Mouse (Mus musculus): ENCODE results near the gene Zfp638. TPM values are rescaled to one million over a fixed set of nuclear protein-coding genes. Genes with fewer than 3 reads are reported as not detected.
A peak's percentile ranks its signal among the peaks of the same experiment; 100 is the strongest.

The Zfp638 gene
- total RNA-seq, 2 experiments from 2014 or later = 51.2 to 56.2 TPM

GRCm38 (mm10) chr6:83886789-83887188 lies 19.9 kb downstream of the Zfp638 start:
- DNase-seq (ENCODE audit: low spot score) = no peak
- intact Hi-C loops (cut with DNase I) = no loop called here

GRCm38 (mm10) chr6:83888802-83889201 lies 21.9 kb downstream of the Zfp638 start:
- intact Hi-C loops (cut with DNase I) = no loop called here

GRCm38 (mm10) chr6:83890281-83891015 lies 23.5 kb downstream of the Zfp638 start:
- no peak for DNase-seq (ENCODE audit: low spot score)
- intact Hi-C loops (cut with DNase I) = no loop called here

More at GRCm38 (mm10) chr6:83888802-83889201, 21.9 kb downstream of the Zfp638 start:
- DNase-seq (ENCODE audit: low spot score) = no peak

- DNase-seq (ENCODE audit: low spot score) = no peak
- intact Hi-C loops (cut with DNase I) = no loop called here
Observed at GRCm38 (mm10) chr6:83891251-83891650, 24.3 kb downstream of the Zfp638 start.

- intact Hi-C loops (cut with DNase I) = no loop called here
- no peak for DNase-seq (ENCODE audit: low spot score)
Observed at GRCm38 (mm10) chr6:83891687-83892086, 24.8 kb downstream of the Zfp638 start.

- DNase-seq (ENCODE audit: low spot score) = no peak
- intact Hi-C loops (cut with DNase I) = no loop called here
Observed at GRCm38 (mm10) chr6:83893086-83893485, 26.2 kb downstream of the Zfp638 start.

GRCm38 (mm10) chr6:83893584-83893983 lies 26.7 kb downstream of the Zfp638 start:
- intact Hi-C loops (cut with DNase I) = no loop called here
- DNase-seq (ENCODE audit: low spot score) = no peak

- DNase-seq (ENCODE audit: low spot score) = no peak
- intact Hi-C loops (cut with DNase I) = no loop called here
Observed at GRCm38 (mm10) chr6:83899142-83899541, 32.2 kb downstream of the Zfp638 start.

GRCm38 (mm10) chr6:83905276-83905675 lies 38.4 kb downstream of the Zfp638 start:
- intact Hi-C loops (cut with DNase I) = no loop called here
- no peak for DNase-seq (ENCODE audit: low spot score)

GRCm38 (mm10) chr6:83906659-83907058 lies 39.8 kb downstream of the Zfp638 start:
- no peak for DNase-seq (ENCODE audit: low spot score)
- intact Hi-C loops (cut with DNase I) = no loop called here

- intact Hi-C loops (cut with DNase I) = no loop called here
- no peak for DNase-seq (ENCODE audit: low spot score)
Observed at GRCm38 (mm10) chr6:83908386-83908785, 41.5 kb downstream of the Zfp638 start.

- intact Hi-C loops (cut with DNase I) = no loop called here
- no peak for DNase-seq (ENCODE audit: low spot score)
Observed at GRCm38 (mm10) chr6:83913710-83914109, 46.8 kb downstream of the Zfp638 start.

- peak; percentile 94 for DNase-seq (ENCODE audit: low spot score)
- intact Hi-C loops (cut with DNase I) = no loop called here
Observed at GRCm38 (mm10) chr6:83914183-83914719, 47.3 kb downstream of the Zfp638 start.

- no peak for DNase-seq (ENCODE audit: low spot score)
- intact Hi-C loops (cut with DNase I) = no loop called here
Observed at GRCm38 (mm10) chr6:83914720-83915271, 47.9 kb downstream of the Zfp638 start.

- DNase-seq (ENCODE audit: low spot score) = no peak
- intact Hi-C loops (cut with DNase I) = no loop called here
Observed at GRCm38 (mm10) chr6:83927418-83927817, 60.5 kb downstream of the Zfp638 start.

GRCm38 (mm10) chr6:83928225-83928624 lies 61.3 kb downstream of the Zfp638 start:
- intact Hi-C loops (cut with DNase I) = no loop called here
- DNase-seq (ENCODE audit: low spot score) = no peak

- no peak for DNase-seq (ENCODE audit: low spot score)
- intact Hi-C loops (cut with DNase I) = no loop called here
Observed at GRCm38 (mm10) chr6:83939492-83939891, 72.6 kb downstream of the Zfp638 start.

GRCm38 (mm10) chr6:83942806-83943205 lies 75.9 kb downstream of the Zfp638 start:
- intact Hi-C loops (cut with DNase I) = no loop called here
- no peak for DNase-seq (ENCODE audit: low spot score)

GRCm38 (mm10) chr6:83953603-83954002 lies 86.7 kb downstream of the Zfp638 start:
- intact Hi-C loops (cut with DNase I) = no loop called here
- no peak for DNase-seq (ENCODE audit: low spot score)

GRCm38 (mm10) chr6:83987642-83988041 lies 120.7 kb downstream of the Zfp638 start:
- intact Hi-C loops (cut with DNase I) = no loop called here
- DNase-seq (ENCODE audit: low spot score) = no peak

- intact Hi-C loops (cut with DNase I) = no loop called here
- no peak for DNase-seq (ENCODE audit: low spot score)
Observed at GRCm38 (mm10) chr6:84002716-84003115, 135.8 kb downstream of the Zfp638 start.

Data from heart, postnatal 25 days (tissue).